Mouse (Mus musculus) stomach, postnatal 0 days (tissue): ENCODE data around the gene Hdac7. TPM values are rescaled to one million over a fixed set of nuclear protein-coding genes. Genes with fewer than 3 reads are reported as not detected.
"Not testable (repeated sequence)": the region's sequence is repeated elsewhere in the genome, so short reads cannot be mapped to it uniquely, and the experiment has no call there.

ENCODE experiments used
- ATAC-seq: fragments of 200-750 bp; cut with Nextera tagmentation; 2 replicates; pipeline ENCODE4 v1.8.0; 2017; ENCODE audit not compliant: low FRiP score, low TSS enrichment
- DNase-seq: peaks from one replicate; pipeline ENCODE4 v3.0.0-alpha.2; 2016; ENCODE audit warnings: low spot score
- H3K27ac ChIP-seq: fragments of 300-500 bp; sonication (generic); replicated peaks from 2 replicates; pipeline ENCODE4 v1.5.1; 2014; ENCODE audit warnings: mild to moderate bottlenecking, control low read depth
- H3K27me3 ChIP-seq: fragments of 300-500 bp; sonication (generic); 2 replicates; pipeline ENCODE4 v1.6.1; 2014; ENCODE audit warnings: low read length; ENCODE audit not compliant: control insufficient read depth, insufficient read depth
- H3K36me3 ChIP-seq: fragments of 300-500 bp; sonication (generic); 2 replicates; pipeline ENCODE4 v1.6.1; 2014; ENCODE audit warnings: low read length, mixed read lengths; ENCODE audit not compliant: control insufficient read depth, insufficient read depth
- H3K4me1 ChIP-seq: fragments of 300-500 bp; sonication (generic); replicated peaks from 2 replicates; pipeline ENCODE4 v1.6.1; 2014; ENCODE audit warnings: antibody characterized with exemption; ENCODE audit not compliant: control insufficient read depth, insufficient read depth
- H3K4me2 ChIP-seq: fragments of 300-500 bp; sonication (generic); replicated peaks from 2 replicates; pipeline ENCODE4 v1.6.1; 2014; ENCODE audit warnings: low read depth, mild to moderate bottlenecking, control low read depth, moderate library complexity
- H3K4me3 ChIP-seq: fragments of 300-500 bp; sonication (generic); 2 replicates; pipeline ENCODE4 v1.5.1; 2014; ENCODE audit warnings: low read depth, low read length, control low read depth
- H3K9ac ChIP-seq: fragments of 300-500 bp; sonication (generic); 2 replicates; pipeline ENCODE4 v1.6.1; 2014; ENCODE audit warnings: mild to moderate bottlenecking, low read length, control low read depth, mixed read lengths
- H3K9me3 ChIP-seq: fragments of 300-500 bp; sonication (generic); 2 replicates; pipeline ENCODE4 v1.6.1; 2016; ENCODE audit warnings: low read length; ENCODE audit not compliant: control insufficient read depth
- CTCF ChIP-seq: IDR thresholded peaks from 2 replicates; pipeline ENCODE4 v1.5.1; 2016; ENCODE audit warnings: antibody characterized with exemption, low read depth, mild to moderate bottlenecking, moderate library complexity
- EP300 ChIP-seq: optimal IDR thresholded peaks from 2 replicates; pipeline ENCODE3; 2016; ENCODE audit warnings: antibody characterized with exemption
- WGBS: fragments of 180-500 bp; shearing (Covaris S2); extraction: QIAGEN DNeasy Blood & Tissue Kit; methylation state at CpG from one replicate; pipeline ENCODE4 v1.1.7; 2014; 5-methylcytosine and 5-hydroxymethylcytosine counted together
- polyA plus RNA-seq: library from polyadenylated mRNA; unstranded; fragments of >200 nt; fragmentation: Nextera tagmentation; extraction: Ambion mirVana; gene quantifications from 2 replicates; pipeline ENCODE4 v1.2.1, GENCODE M21; 2015

Hdac7 gene
- polyA plus RNA-seq, 1 experiment from 2014 or later: 8.0 TPM

DNA sequence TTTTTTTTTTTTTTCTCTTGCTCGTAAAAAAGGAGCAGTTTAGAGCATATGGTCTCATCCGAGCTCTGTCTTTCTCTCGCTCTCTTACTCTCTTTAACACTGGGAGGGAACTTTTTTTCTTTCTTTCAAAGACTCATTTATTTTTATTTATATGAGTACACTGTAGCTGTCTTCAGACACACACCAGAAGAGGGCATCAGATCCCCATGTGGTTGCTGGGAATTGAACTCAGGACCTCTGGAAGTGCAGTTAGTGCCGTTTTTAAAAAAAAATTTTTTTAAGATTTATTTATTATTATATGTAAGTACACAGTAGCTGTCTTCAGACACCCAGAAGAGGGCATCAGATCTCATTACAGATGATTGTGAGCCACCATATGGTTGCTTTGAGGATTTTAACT lies 25.8 kb upstream of the Hdac7 start:
- H3K4me3 ChIP-seq, H3K9ac ChIP-seq, DNase-seq, H3K4me1 ChIP-seq, H3K27me3 ChIP-seq, ATAC-seq, H3K36me3 ChIP-seq, H3K9me3 ChIP-seq, H3K4me2 ChIP-seq, H3K27ac ChIP-seq: not testable (repeated sequence)
- TF ChIP-seq CTCF: peak; percentile 29
- 82% methylated on average over 4 of the region's 4 CpGs for WGBS

DNA sequence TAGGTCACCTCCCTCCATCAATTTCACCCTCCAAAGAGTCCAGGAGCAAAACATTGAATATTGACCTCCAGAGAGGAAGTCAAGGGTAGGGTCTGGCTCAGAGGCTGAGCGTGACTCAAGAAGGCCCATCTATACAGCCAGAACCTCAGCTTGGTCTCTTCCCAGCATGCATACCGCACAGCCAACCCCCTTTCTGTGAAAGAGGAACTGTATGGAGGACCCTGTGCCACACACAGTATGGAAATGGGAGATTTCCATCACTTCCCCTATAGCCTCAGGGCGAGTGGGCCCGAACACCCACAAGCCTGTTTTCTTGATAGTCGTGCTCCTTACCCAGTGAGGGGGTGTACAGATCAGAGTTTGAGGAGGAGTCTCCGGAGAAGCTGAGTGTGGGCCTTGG lies 24.7 kb upstream of the Hdac7 start:
- WGBS: 84% methylated on average over 6 of the region's 6 CpGs
- Histone ChIP-seq H3K36me3 (no peaks in the 10 kb centered on the region), H3K4me3 (no peak overlapping the region), H3K4me2 (no peak overlapping the region), H3K4me1 (no peaks in the 10 kb centered on the region), H3K9ac (no peak overlapping the region), H3K27me3 (no peaks in the 10 kb centered on the region), H3K27ac (no peak overlapping the region), H3K9me3 (no peaks in the 10 kb centered on the region)
- ATAC-seq (no peak), DNase-seq (no peak)
- TF ChIP-seq CTCF: no peak

GRCm38 (mm10) chr15:97865988-97866387 lies 21.7 kb upstream of the Hdac7 start:
- ATAC-seq (no peak), DNase-seq (no peak)
- H3K27ac ChIP-seq: no peak overlapping the region
- TF ChIP-seq CTCF: peak; percentile 48
- TF ChIP-seq EP300: no peak
- no peaks in the 10 kb centered on the region for H3K9me3 ChIP-seq
- H3K4me3 ChIP-seq: no peak overlapping the region
- no peak overlapping the region for H3K4me2 ChIP-seq
- H3K9ac ChIP-seq: no peak overlapping the region
- 94% methylated on average over 2 of the region's 2 CpGs for WGBS
- no peaks in the 10 kb centered on the region for H3K4me1 ChIP-seq
- H3K27me3 ChIP-seq: no peaks in the 10 kb centered on the region
- H3K36me3 ChIP-seq: no peaks in the 10 kb centered on the region

DNA sequence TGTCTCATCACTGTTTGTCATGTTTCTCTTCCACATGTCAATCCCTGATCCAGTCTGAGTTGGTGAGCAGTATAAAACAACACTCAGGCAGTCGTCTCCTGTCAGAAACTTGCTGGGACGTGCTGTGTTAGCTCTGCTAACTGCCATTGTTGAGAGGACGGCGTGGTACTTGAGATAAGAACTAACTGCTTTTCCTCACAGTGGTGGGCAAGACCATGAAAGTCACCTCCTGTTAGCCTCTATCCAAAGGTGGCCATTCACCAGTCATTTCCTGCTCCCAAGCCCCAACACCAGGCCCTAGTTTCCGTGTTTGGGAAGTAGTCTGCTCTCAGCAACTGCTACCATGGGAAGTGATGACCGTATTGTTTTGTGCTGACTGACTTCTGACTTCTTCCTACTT lies 20.9 kb upstream of the Hdac7 start:
- no peak overlapping the region for H3K9ac ChIP-seq
- no peak overlapping the region for H3K4me2 ChIP-seq
- WGBS: 48% methylated on average over 6 of the region's 6 CpGs
- H3K4me3 ChIP-seq: no peak overlapping the region
- no peaks in the 10 kb centered on the region for H3K9me3 ChIP-seq
- ATAC-seq (no peak), DNase-seq (no peak)
- TF ChIP-seq EP300: no peak
- TF ChIP-seq CTCF: no peak
- H3K4me1 ChIP-seq: no peaks in the 10 kb centered on the region
- H3K27ac ChIP-seq: no peak overlapping the region
- H3K27me3 ChIP-seq: no peaks in the 10 kb centered on the region
- H3K36me3 ChIP-seq: no peaks in the 10 kb centered on the region

DNA sequence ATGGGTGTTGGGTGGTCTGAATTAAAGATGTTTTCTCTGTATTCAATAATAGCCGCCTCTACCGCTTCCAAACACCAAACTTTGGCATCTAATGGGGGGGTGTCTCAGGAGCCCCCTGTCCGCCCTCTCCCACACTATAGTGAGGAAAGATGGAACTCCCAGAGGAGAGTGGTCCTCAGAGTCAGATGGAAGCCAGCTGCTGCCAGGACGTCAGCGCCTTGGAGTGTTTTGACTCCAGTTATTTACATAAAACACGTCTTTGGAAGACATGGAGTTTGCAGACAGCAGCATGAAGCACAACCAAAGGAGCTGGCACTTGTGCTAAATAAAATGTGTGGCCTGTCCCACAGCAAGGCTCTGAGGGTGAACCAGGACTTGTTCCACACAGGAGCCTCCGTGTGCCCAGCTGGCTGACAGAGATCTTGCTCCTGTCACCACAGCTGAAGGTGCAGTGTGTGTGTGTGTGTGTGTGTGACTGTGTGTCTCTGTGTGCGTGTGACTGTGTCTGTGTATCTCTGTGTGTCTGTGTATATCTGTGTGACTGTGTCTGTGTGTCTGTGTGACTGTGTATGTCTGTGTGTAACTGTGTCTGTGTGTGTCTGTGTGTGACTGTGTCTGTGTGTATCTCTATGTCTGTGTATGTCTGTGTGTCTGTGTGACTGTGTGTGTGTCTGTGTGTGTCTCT lies 20.2 kb upstream of the Hdac7 start:
- no peak overlapping the region for H3K27ac ChIP-seq
- DNase-seq: no peak
- no peak overlapping the region for H3K4me3 ChIP-seq
- no peaks in the 10 kb centered on the region for H3K4me1 ChIP-seq
- no peak for TF ChIP-seq EP300
- TF ChIP-seq CTCF: no peak
- no peak overlapping the region for H3K4me2 ChIP-seq
- H3K27me3 ChIP-seq: no peaks in the 10 kb centered on the region
- H3K9me3 ChIP-seq: no peaks in the 10 kb centered on the region
- WGBS: 42% methylated on average over 8 of the region's 8 CpGs
- ATAC-seq: no peak
- no peak overlapping the region for H3K9ac ChIP-seq
- H3K36me3 ChIP-seq: no peaks in the 10 kb centered on the region

DNA sequence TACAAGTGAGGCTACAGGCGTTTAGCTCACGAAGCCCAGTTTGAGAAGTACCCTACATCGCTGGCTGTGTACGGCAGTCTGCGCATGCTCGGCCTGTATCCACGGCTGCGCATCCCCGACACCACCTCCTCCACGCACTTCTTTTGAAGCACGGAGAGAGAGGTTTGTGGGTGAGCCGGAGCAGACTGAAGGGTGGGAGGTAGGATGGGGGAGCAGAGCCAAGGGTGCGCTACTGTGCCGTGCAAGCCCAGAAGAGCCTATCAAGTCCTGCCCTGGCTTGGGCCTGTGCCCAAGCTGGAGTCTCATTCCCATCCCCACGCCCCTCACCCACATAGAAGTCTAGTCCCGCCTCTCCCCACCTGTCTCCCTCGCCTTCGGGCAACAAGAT lies 19.2 kb upstream of the Hdac7 start:
- Histone ChIP-seq H3K9me3 (no peaks in the 10 kb centered on the region), H3K4me2 (no peak overlapping the region), H3K27ac (no peak overlapping the region), H3K4me1 (no peaks in the 10 kb centered on the region), H3K27me3 (no peaks in the 10 kb centered on the region), H3K36me3 (no peaks in the 10 kb centered on the region), H3K4me3 (no peak overlapping the region), H3K9ac (no peak overlapping the region)
- 70% methylated on average over 18 of the region's 18 CpGs for WGBS
- TF ChIP-seq CTCF (no peak), EP300 (no peak)
- DNase-seq (no peak), ATAC-seq (no peak)
